Mouse (Mus musculus) heart, embryonic 12.5 days (tissue): ENCODE data around the gene Mtpn. TPM values are rescaled to one million over a fixed set of nuclear protein-coding genes. Genes with fewer than 3 reads are reported as not detected.

Source experiments
- ATAC-seq: fragments of 200-750 bp; cut with Nextera tagmentation; 2 replicates; pipeline ENCODE4 v1.8.0; 2017; ENCODE audit warnings: moderate TSS enrichment, moderate library complexity; ENCODE audit not compliant: insufficient number of reproducible peaks, low FRiP score
- H3K27ac ChIP-seq: fragments of 300-500 bp; sonication (generic); 2 replicates; pipeline ENCODE4 v1.5.1; 2016; ENCODE audit warnings: mild to moderate bottlenecking, moderate library complexity; ENCODE audit not compliant: poor library complexity, severe bottlenecking
- H3K27me3 ChIP-seq: fragments of 300-500 bp; sonication (generic); replicated peaks from 2 replicates; pipeline ENCODE4 v1.6.1; 2016; ENCODE audit warnings: mild to moderate bottlenecking, moderate library complexity
- H3K36me3 ChIP-seq: fragments of 300-500 bp; sonication (generic); 2 replicates; pipeline ENCODE4 v1.6.1; 2016; ENCODE audit warnings: mild to moderate bottlenecking, moderate library complexity
- H3K4me1 ChIP-seq: fragments of 300-500 bp; sonication (generic); replicated peaks from 2 replicates; pipeline ENCODE4 v1.6.1; 2016; ENCODE audit warnings: mild to moderate bottlenecking
- H3K4me2 ChIP-seq: fragments of 300-500 bp; sonication (generic); 2 replicates; pipeline ENCODE4 v1.6.1; 2016; ENCODE audit warnings: mild to moderate bottlenecking, moderate library complexity
- H3K4me3 ChIP-seq: fragments of 300-500 bp; sonication (generic); 2 replicates; pipeline ENCODE4 v1.5.1; 2016; ENCODE audit warnings: mild to moderate bottlenecking
- H3K9ac ChIP-seq: fragments of 300-500 bp; sonication (generic); 2 replicates; pipeline ENCODE4 v1.6.1; 2016; ENCODE audit warnings: mild to moderate bottlenecking, moderate library complexity
- H3K9me3 ChIP-seq: fragments of 300-500 bp; sonication (generic); replicated peaks from 2 replicates; pipeline ENCODE4 v1.6.1; 2016; ENCODE audit warnings: mild to moderate bottlenecking, moderate library complexity
- WGBS: fragments of 180-500 bp; shearing (Covaris S2); methylation state at CpG from one replicate; pipeline ENCODE4 v1.1.7; 2016; 5-methylcytosine and 5-hydroxymethylcytosine counted together
- microRNA-seq: library from miRNA; unstranded; fragments of <30 nt; microRNA quantifications from one replicate; pipeline ENCODE4, GENCODE M21; 2017
- polyA plus RNA-seq: library from polyadenylated mRNA; unstranded; fragments of >200 nt; fragmentation: Nextera tagmentation; extraction: Ambion mirVana; gene quantifications from 2 replicates; pipeline ENCODE4 v1.2.1, GENCODE M21; 2016

Gene Mtpn
- polyA plus RNA-seq, 1 experiment from 2014 or later = 105 TPM

GRCm38 (mm10) chr6:35502904-35503303 lies 36.8 kb downstream of the Mtpn start:
- no peak overlapping the region for H3K27ac ChIP-seq
- H3K4me1 ChIP-seq = no peaks in the 10 kb centered on the region
- no peak overlapping the region for H3K4me3 ChIP-seq
- H3K9me3 ChIP-seq = no peaks in the 10 kb centered on the region
- H3K9ac ChIP-seq = no peak overlapping the region
- H3K36me3 ChIP-seq = peaks cover 4% of the 10 kb centered on the region; the same call in 1 of the 2 replicates
- 70% methylated on average over 2 of the region's 2 CpGs for WGBS
- ATAC-seq = no peak
- no peak overlapping the region for H3K4me2 ChIP-seq
- no peaks in the 10 kb centered on the region for H3K27me3 ChIP-seq

GRCm38 (mm10) chr6:35499978-35500667 lies 39.6 kb downstream of the Mtpn start:
- Histone ChIP-seq H3K27me3 (no peaks in the 10 kb centered on the region), H3K4me1 (no peaks in the 10 kb centered on the region), H3K9me3 (no peaks in the 10 kb centered on the region), H3K9ac (no peak overlapping the region), H3K27ac (no peak overlapping the region), H3K36me3 (no peaks in the 10 kb centered on the region), H3K4me3 (no peak overlapping the region), H3K4me2 (no peak overlapping the region)
- no peak for ATAC-seq
- WGBS = 87% methylated on average over 5 of the region's 5 CpGs

GRCm38 (mm10) chr6:35497406-35497805 lies 42.3 kb downstream of the Mtpn start:
- WGBS = 91% methylated on average over 4 of the region's 4 CpGs
- no peak overlapping the region for H3K4me3 ChIP-seq
- H3K27me3 ChIP-seq = no peaks in the 10 kb centered on the region
- H3K27ac ChIP-seq = no peak overlapping the region
- no peak for ATAC-seq
- no peaks in the 10 kb centered on the region for H3K4me1 ChIP-seq
- no peak overlapping the region for H3K4me2 ChIP-seq
- no peaks in the 10 kb centered on the region for H3K9me3 ChIP-seq
- H3K36me3 ChIP-seq = no peaks in the 10 kb centered on the region
- H3K9ac ChIP-seq = no peak overlapping the region

GRCm38 (mm10) chr6:35493851-35494250 lies 45.8 kb downstream of the Mtpn start:
- H3K27me3 ChIP-seq = no peaks in the 10 kb centered on the region
- no peak overlapping the region for H3K9ac ChIP-seq
- no peak overlapping the region for H3K4me2 ChIP-seq
- no peaks in the 10 kb centered on the region for H3K4me1 ChIP-seq
- no peaks in the 10 kb centered on the region for H3K9me3 ChIP-seq
- no peak overlapping the region for H3K27ac ChIP-seq
- no peaks in the 10 kb centered on the region for H3K36me3 ChIP-seq
- ATAC-seq = no peak
- H3K4me3 ChIP-seq = no peak overlapping the region
- 76% methylated on average over 6 of the region's 6 CpGs for WGBS

- Histone ChIP-seq H3K36me3 (no peaks in the 10 kb centered on the region), H3K9me3 (0 out of 2 replicates have a peak, but pooled peaks cover 10% of the 10 kb centered on the region), H3K27me3 (no peaks in the 10 kb centered on the region), H3K9ac (no peak overlapping the region), H3K27ac (no peak overlapping the region), H3K4me2 (no peak overlapping the region), H3K4me1 (no peaks in the 10 kb centered on the region), H3K4me3 (no peak overlapping the region)
- ATAC-seq = no peak
- 76% methylated on average over 5 of the region's 5 CpGs for WGBS
Measured at GRCm38 (mm10) chr6:35479651-35480335, 59.9 kb downstream of the Mtpn start.

- ATAC-seq = no peak
Measured at GRCm38 (mm10) chr6:35476830-35477229, 62.9 kb downstream of the Mtpn start.

GRCm38 (mm10) chr6:35463450-35464395 lies 76.0 kb downstream of the Mtpn start:
- Histone ChIP-seq H3K4me2 (no peak overlapping the region), H3K27ac (no peak overlapping the region), H3K27me3 (no peaks in the 10 kb centered on the region), H3K9me3 (no peaks in the 10 kb centered on the region), H3K9ac (no peak overlapping the region), H3K36me3 (no peaks in the 10 kb centered on the region), H3K4me1 (no peaks in the 10 kb centered on the region), H3K4me3 (no peak overlapping the region)
- WGBS = 80% methylated on average over 5 of the region's 5 CpGs
- ATAC-seq = no peak

More at GRCm38 (mm10) chr6:35476830-35477229, 62.9 kb downstream of the Mtpn start:
- Histone ChIP-seq H3K9me3 (0 out of 2 replicates have a peak, but pooled peaks cover 10% of the 10 kb centered on the region), H3K4me2 (no peak overlapping the region), H3K36me3 (no peaks in the 10 kb centered on the region), H3K27ac (no peak overlapping the region), H3K4me1 (no peaks in the 10 kb centered on the region), H3K9ac (no peak overlapping the region), H3K4me3 (no peak overlapping the region), H3K27me3 (no peaks in the 10 kb centered on the region)
- WGBS = 63% methylated on average over 1 of the region's 1 CpGs

GRCm38 (mm10) chr6:35462484-35462883 lies 77.2 kb downstream of the Mtpn start:
- ATAC-seq = no peak
- Histone ChIP-seq H3K27ac (no peak overlapping the region), H3K9me3 (no peaks in the 10 kb centered on the region), H3K27me3 (no peaks in the 10 kb centered on the region), H3K4me2 (no peak overlapping the region), H3K9ac (no peak overlapping the region), H3K36me3 (no peaks in the 10 kb centered on the region), H3K4me3 (no peak overlapping the region), H3K4me1 (no peaks in the 10 kb centered on the region)
- 84% methylated on average over 1 of the region's 1 CpGs for WGBS

Small RNA genes lying within 50 kb of the gene (microRNA-seq; reads per million reads assigned to microRNA genes)
- gene Gm23053 = not detected

Other genes with a start within 250 kb of the Mtpn start
- 2.1 and 2.4 TPM in 2 replicates for gene Slc13a4, start 231.8 kb downstream of the Mtpn start, polyA plus RNA-seq
- gene Fam180a, start 213.7 kb downstream of the Mtpn start, polyA plus RNA-seq = 0.10 and 0.50 TPM in 2 replicates